Mouse (Mus musculus): ENCODE results near the gene Olfr652. TPM values are rescaled to one million over a fixed set of nuclear protein-coding genes. Genes with fewer than 3 reads are reported as not detected.

Olfr652 gene
- not detected in 2 replicates for polyA plus RNA-seq (2015; fragmentation: Nextera tagmentation; extraction: Ambion mirVana)

DNA sequence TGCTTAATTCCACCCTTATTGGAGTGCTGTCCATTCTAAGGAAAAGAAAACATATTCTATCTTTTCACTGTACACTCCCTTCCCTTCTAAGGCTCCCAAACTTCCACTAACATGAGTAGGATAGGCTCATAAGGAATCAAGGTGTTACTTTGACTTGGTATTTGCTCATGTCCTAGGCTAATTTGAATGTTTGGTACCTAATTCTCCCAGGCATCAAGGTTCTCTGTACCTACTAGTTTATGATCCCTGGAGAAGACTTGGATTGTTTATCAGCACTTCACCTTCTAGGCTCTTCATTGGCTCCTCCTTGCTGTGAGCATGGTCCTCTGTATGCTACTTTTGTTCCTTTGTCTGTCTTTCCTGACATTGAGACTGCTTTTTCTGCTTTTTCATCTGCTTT, at the start of gene Olfr652:
Gene Olfr652 (plus strand): TSS at position 301 of the 400 bp plus-strand sequence.
- no peak for ATAC-seq (ENCODE audit: extremely low read depth, insufficient number of reproducible peaks, low FRiP score, low TSS enrichment)
- Histone ChIP-seq H3K4me2 (no peak within 1 kb of the TSS), H3K27ac (replicated peaks) (no peak within 1 kb of the TSS), H3K4me3 (no peak within 1 kb of the TSS), H3K36me3 (no peaks in the 10 kb centered on the region), H3K27me3 (replicated peaks) (no peaks in the 10 kb centered on the region), H3K9ac (no peak within 1 kb of the TSS), H3K4me1 (no peaks in the 10 kb centered on the region), H3K9me3 (no peaks in the 10 kb centered on the region)

DNA sequence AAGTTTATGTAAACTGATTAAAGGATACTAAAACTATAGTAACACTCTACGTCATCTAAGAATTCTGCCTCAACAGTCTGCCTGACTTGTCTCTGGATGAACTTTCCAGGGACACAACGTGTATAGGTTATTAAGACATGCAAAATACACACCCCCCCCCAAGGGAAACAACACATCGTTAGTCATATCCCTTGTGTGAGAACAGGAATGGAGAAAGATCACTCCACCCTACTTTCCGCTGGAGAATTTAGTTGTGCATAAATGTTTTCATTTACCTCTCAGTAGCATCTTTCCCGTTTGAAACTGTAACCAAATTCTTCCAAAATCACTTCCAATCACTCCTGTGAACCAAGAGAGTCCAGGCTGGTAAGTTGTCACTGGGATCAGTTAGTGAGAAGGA, 10.9 kb upstream of the Olfr652 start, which contains the start of gene Olfr651:
Gene Olfr651 (plus strand): TSS at position 301 of the 400 bp plus-strand sequence.
- WGBS = 68% methylated on average over 5 of the region's 5 CpGs
- Histone ChIP-seq H3K9me3 (no peaks in the 10 kb centered on the region), H3K36me3 (no peaks in the 10 kb centered on the region), H3K27ac (replicated peaks) (no peak within 1 kb of the TSS), H3K4me3 (no peak within 1 kb of the TSS), H3K4me1 (no peaks in the 10 kb centered on the region), H3K4me2 (no peak within 1 kb of the TSS), H3K9ac (no peak within 1 kb of the TSS), H3K27me3 (replicated peaks) (no peaks in the 10 kb centered on the region)
- ATAC-seq (ENCODE audit: extremely low read depth, insufficient number of reproducible peaks, low FRiP score, low TSS enrichment) = no peak

DNA sequence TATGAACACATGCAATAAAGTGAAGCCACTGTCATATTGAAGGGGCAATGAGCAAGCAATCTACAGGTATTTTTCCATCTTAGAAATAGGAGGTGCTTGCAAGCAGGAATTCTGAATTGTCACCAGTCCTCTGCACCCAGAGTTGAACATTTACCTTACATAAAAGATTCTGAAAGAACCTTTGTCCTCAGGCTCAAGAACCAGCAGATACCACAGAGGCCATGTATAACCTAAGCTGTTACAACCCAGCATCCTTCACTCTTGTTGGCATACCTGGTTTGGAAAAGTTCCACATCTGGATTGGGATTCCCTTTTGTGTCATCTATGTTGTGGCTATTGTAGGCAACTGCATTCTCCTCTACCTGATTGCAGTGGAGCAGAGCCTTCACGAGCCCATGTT, 8.0 kb upstream of the Olfr652 start:
- H3K4me1 ChIP-seq = no peaks in the 10 kb centered on the region
- WGBS = 46% methylated on average over 1 of the region's 1 CpGs
- H3K4me2 ChIP-seq = no peak overlapping the region
- H3K36me3 ChIP-seq = no peaks in the 10 kb centered on the region
- no peaks in the 10 kb centered on the region for H3K27me3 ChIP-seq (replicated peaks)
- ATAC-seq (ENCODE audit: extremely low read depth, insufficient number of reproducible peaks, low FRiP score, low TSS enrichment) = no peak
- H3K27ac ChIP-seq (replicated peaks) = no peak overlapping the region
- no peak overlapping the region for H3K4me3 ChIP-seq
- no peak overlapping the region for H3K9ac ChIP-seq
- H3K9me3 ChIP-seq = no peaks in the 10 kb centered on the region

DNA sequence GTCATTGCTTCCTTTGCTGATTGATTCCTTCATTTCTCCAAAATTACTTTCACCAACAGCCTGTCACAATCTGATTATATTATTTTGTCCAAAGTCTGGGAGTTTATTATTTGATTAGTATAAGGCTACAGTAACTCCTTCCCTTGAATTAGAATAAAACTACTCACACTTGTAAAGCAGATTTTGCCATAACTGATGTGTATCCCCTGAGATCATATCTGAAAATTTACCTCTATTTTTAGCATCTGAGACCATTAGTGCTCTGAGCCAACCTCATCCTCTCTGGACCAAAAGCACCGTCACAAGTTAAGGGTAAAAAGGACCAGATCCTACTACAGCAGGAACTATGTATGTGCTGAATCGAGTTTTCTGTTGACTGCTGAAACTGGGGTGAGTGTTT, 16.3 kb downstream of the Olfr652 start, which contains the start of gene Olfr653:
Gene Olfr653 (plus strand): TSS at position 301 of the 400 bp plus-strand sequence.
- Histone ChIP-seq H3K27ac (replicated peaks) (no peak within 1 kb of the TSS), H3K9ac (no peak within 1 kb of the TSS), H3K27me3 (replicated peaks) (no peaks in the 10 kb centered on the region), H3K36me3 (no peaks in the 10 kb centered on the region), H3K4me3 (no peak within 1 kb of the TSS), H3K9me3 (no peaks in the 10 kb centered on the region), H3K4me2 (no peak within 1 kb of the TSS), H3K4me1 (no peaks in the 10 kb centered on the region)
- ATAC-seq (ENCODE audit: extremely low read depth, insufficient number of reproducible peaks, low FRiP score, low TSS enrichment) = no peak
- 53% methylated on average over 2 of the region's 2 CpGs for WGBS

DNA sequence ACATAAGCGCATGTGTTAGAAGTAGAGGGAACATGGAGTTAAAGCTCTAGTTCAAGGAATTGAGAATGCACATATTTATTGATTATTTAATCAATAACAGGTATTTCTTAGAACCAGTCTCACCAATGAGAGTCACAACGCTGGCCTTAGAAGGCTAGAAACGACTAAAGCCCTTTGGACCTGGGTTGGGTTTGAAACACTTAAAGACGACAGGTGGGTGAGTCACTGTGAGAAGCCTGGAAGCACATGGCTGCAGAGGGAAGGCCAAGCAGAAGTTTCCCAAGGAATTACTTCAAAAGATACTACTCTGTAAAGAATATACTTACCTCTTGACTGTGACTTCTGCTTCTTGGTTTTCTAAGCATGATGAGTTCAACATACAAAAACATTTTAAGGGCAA, 20.1 kb downstream of the Olfr652 start:
- Histone ChIP-seq H3K36me3 (no peaks in the 10 kb centered on the region), H3K4me2 (no peak overlapping the region), H3K9me3 (no peaks in the 10 kb centered on the region), H3K9ac (no peak overlapping the region), H3K27ac (replicated peaks) (no peak overlapping the region), H3K4me3 (no peak overlapping the region), H3K4me1 (no peaks in the 10 kb centered on the region), H3K27me3 (replicated peaks) (no peaks in the 10 kb centered on the region)
- ATAC-seq (ENCODE audit: extremely low read depth, insufficient number of reproducible peaks, low FRiP score, low TSS enrichment) = no peak
- WGBS = 72% methylated on average over 4 of the region's 4 CpGs

DNA sequence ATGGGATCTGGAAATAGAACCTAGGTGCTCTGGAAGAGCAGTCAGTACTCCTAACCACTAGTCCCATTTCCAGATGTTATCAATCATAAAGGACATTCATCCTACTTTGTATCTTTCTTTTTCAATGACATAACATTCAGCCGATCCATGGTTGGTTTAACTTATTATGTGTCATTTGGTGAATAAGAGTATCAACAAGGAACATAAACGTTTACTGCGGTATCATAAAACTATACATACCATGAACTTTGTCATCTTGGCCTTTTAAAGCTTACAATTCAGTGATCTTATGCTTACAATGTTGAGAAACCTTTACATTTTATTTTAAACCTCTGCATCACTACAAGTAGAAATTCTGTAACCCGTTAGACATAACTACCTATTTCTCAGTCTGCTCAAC, 20.7 kb downstream of the Olfr652 start:
- no peak overlapping the region for H3K4me2 ChIP-seq
- no peak overlapping the region for H3K9ac ChIP-seq

DNA sequence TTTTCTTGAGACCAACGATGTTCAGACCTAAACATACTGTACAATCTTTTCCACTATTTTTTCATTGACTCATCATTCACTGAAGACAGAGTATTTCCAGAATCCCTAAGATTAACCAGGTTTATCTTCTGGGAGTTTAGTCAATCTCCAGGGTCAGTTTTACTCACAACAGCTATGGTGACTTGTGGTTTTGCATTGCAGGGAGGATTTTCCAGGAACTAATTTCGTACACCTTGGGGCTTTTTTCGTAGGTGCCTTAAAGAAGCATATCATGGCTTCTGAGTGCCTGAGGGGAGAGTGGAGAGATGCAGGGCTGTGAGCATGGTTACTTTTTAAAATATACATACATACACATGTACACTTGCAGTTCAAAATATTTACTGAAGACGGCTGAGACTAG, 26.0 kb downstream of the Olfr652 start, which contains the start of gene Olfr654:
Gene Olfr654 (plus strand): TSS at position 301 of the 400 bp plus-strand sequence.
- ATAC-seq (ENCODE audit: extremely low read depth, insufficient number of reproducible peaks, low FRiP score, low TSS enrichment) = no peak
- Histone ChIP-seq H3K9ac (no peak within 1 kb of the TSS), H3K4me3 (no peak within 1 kb of the TSS), H3K36me3 (no peaks in the 10 kb centered on the region), H3K27me3 (replicated peaks) (no peaks in the 10 kb centered on the region), H3K27ac (replicated peaks) (no peak within 1 kb of the TSS), H3K9me3 (no peaks in the 10 kb centered on the region), H3K4me2 (no peak within 1 kb of the TSS), H3K4me1 (no peaks in the 10 kb centered on the region)
- 76% methylated on average over 4 of the region's 4 CpGs for WGBS

More for the DNA sequence above, 20.7 kb downstream of the Olfr652 start:
- Histone ChIP-seq H3K4me1 (no peaks in the 10 kb centered on the region), H3K27ac (replicated peaks) (no peak overlapping the region), H3K4me3 (no peak overlapping the region), H3K27me3 (replicated peaks) (no peaks in the 10 kb centered on the region), H3K9me3 (no peaks in the 10 kb centered on the region), H3K36me3 (no peaks in the 10 kb centered on the region)
- ATAC-seq (ENCODE audit: extremely low read depth, insufficient number of reproducible peaks, low FRiP score, low TSS enrichment) = no peak
- 77% methylated on average over 4 of the region's 4 CpGs for WGBS

DNA sequence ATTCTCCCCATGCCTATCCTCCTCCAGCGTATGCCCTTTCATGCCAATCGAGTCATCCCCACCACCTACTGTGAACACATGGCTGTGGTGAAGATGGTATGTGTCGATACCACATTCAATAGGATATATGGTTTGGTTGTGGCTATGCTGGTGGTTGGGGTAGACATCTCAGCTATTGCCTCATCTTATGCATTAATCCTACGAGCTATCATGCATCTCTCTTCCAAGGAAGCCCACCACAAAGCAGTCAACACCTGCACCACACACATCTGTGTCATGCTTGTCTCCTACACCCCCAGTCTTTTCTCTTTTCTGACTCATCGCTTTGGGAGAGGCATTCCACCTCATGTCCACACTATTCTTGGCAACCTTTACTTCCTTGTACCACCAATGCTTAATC, 27.6 kb downstream of the Olfr652 start:
- no peak for ATAC-seq (ENCODE audit: extremely low read depth, insufficient number of reproducible peaks, low FRiP score, low TSS enrichment)
- H3K27ac ChIP-seq (replicated peaks) = no peak overlapping the region
- H3K4me3 ChIP-seq = no peak overlapping the region
- H3K27me3 ChIP-seq (replicated peaks) = no peaks in the 10 kb centered on the region
- WGBS = 75% methylated on average over 5 of the region's 5 CpGs
- H3K9me3 ChIP-seq = no peaks in the 10 kb centered on the region
- H3K36me3 ChIP-seq = no peaks in the 10 kb centered on the region
- no peak overlapping the region for H3K4me2 ChIP-seq
- no peak overlapping the region for H3K9ac ChIP-seq
- no peaks in the 10 kb centered on the region for H3K4me1 ChIP-seq

DNA sequence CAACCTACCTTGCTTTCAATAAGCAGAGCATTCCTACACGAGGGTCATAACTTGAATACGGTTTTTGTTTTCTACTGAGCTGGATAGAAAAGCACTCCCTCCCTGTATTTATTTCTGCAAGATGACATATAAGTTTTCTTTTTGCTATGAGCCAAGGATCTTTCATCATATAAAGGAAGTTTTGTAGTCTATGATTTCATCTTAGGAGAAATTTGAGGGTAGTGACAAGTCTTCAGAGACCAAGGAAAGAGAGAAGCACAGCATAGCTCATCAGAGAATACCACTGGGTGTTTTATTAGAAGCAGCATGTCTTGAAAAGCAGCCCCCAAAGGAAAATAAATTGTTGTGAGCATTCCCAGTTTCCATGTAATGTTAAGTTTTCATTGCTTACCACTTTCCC, 41.0 kb downstream of the Olfr652 start, which contains the start of gene Olfr655:
Gene Olfr655 (minus strand): TSS at position 101 of the 400 bp plus-strand sequence.
- Histone ChIP-seq H3K27me3 (replicated peaks) (no peaks in the 10 kb centered on the region), H3K36me3 (no peaks in the 10 kb centered on the region), H3K9me3 (no peaks in the 10 kb centered on the region), H3K9ac (no peak within 1 kb of the TSS), H3K27ac (replicated peaks) (no peak within 1 kb of the TSS), H3K4me1 (no peaks in the 10 kb centered on the region), H3K4me3 (no peak within 1 kb of the TSS), H3K4me2 (no peak within 1 kb of the TSS)
- no peak for ATAC-seq (ENCODE audit: extremely low read depth, insufficient number of reproducible peaks, low FRiP score, low TSS enrichment)
- WGBS = 64% methylated on average over 2 of the region's 2 CpGs

DNA sequence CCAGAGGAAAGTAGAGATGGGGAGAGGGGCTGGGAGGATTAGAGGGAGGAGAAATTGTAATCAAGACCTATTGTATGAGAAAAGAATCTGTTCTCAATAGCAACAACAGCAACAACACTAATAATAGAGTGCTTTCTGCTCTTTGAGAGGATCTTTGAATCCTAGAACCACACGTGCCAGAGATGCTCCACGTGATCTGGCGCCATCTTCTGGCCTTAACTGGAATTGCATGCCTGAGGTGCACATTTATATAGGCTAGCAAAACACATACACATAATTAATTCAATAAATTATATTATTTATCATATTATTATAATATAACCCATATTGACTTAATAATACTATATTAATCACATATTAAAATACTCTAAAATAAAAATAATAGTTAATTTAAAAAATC, 42.5 kb downstream of the Olfr652 start:
- no peak overlapping the region for H3K27ac ChIP-seq (replicated peaks)
- H3K36me3 ChIP-seq = no peaks in the 10 kb centered on the region
- H3K9ac ChIP-seq = no peak overlapping the region
- ATAC-seq (ENCODE audit: extremely low read depth, insufficient number of reproducible peaks, low FRiP score, low TSS enrichment) = no peak
- H3K9me3 ChIP-seq = no peaks in the 10 kb centered on the region
- 2% methylated on average over 3 of the region's 3 CpGs for WGBS
- H3K4me2 ChIP-seq = no peak overlapping the region
- no peak overlapping the region for H3K4me3 ChIP-seq
- no peaks in the 10 kb centered on the region for H3K27me3 ChIP-seq (replicated peaks)
- no peaks in the 10 kb centered on the region for H3K4me1 ChIP-seq

DNA sequence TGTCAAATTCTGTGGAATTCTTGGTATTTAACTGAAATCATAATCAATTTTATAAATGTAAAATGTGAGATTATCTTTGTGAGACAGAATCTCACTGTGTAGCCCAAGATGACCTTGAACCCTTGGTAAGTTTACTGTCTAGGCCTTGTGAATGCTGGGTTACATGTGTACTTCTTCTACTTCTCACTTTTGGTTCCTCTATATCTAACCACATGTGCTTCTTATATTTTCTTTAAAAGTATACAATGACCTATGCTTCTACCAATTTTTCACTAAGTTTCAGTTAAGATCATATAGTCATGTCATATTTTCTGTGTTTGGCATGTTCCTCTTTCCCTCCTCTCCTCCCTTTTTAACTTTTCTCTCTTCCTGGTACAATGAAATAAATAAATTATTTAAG, 44.0 kb downstream of the Olfr652 start:
- Histone ChIP-seq H3K27me3 (replicated peaks) (no peaks in the 10 kb centered on the region), H3K4me3 (no peak overlapping the region), H3K4me1 (no peaks in the 10 kb centered on the region), H3K27ac (replicated peaks) (no peak overlapping the region), H3K9ac (no peak overlapping the region), H3K36me3 (no peaks in the 10 kb centered on the region), H3K9me3 (no peaks in the 10 kb centered on the region), H3K4me2 (no peak overlapping the region)
- no peak for ATAC-seq (ENCODE audit: extremely low read depth, insufficient number of reproducible peaks, low FRiP score, low TSS enrichment)

DNA sequence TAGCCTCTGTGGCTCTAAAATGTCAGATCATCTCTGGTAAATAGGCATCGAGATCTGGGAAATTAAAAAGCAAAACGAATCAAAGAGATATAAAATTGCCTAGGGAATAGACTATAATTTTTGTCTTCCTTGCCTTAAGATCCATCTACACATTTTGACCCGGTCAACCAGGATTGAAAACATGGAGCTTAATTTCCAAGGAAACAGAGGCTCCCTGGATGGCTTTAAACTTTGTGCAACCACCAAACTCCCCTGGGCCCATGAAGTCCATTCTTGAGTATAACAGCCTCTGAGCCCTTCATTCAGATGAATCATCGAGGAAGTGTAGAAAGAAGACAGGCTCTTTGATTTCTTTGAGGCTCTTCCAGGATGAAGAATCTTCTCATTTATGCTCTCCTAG, 53.0 kb downstream of the Olfr652 start, which contains the start of gene Olfr656:
Gene Olfr656 (plus strand): TSS at position 301 of the 400 bp plus-strand sequence.
- no peak within 1 kb of the TSS for H3K9ac ChIP-seq
- H3K9me3 ChIP-seq = peaks cover 4% of the 10 kb centered on the region; the same call in 1 of the 2 replicates
- no peaks in the 10 kb centered on the region for H3K4me1 ChIP-seq
- H3K27ac ChIP-seq (replicated peaks) = no peak within 1 kb of the TSS
- H3K4me3 ChIP-seq = no peak within 1 kb of the TSS
- no peaks in the 10 kb centered on the region for H3K27me3 ChIP-seq (replicated peaks)
- WGBS = 64% methylated on average over 4 of the region's 4 CpGs
- no peak for ATAC-seq (ENCODE audit: extremely low read depth, insufficient number of reproducible peaks, low FRiP score, low TSS enrichment)
- no peaks in the 10 kb centered on the region for H3K36me3 ChIP-seq
- H3K4me2 ChIP-seq = no peak within 1 kb of the TSS

Data from heart, embryonic 13.5 days (tissue).